Mouse (Mus musculus) hindbrain, embryonic 15.5 days (tissue): ENCODE measurements around the gene Slc16a9. TPM values are rescaled to one million over a fixed set of nuclear protein-coding genes. Genes with fewer than 3 reads are reported as not detected.
A peak's percentile ranks its signal among the peaks of the same experiment; 100 is the strongest.

Experiments used
- ATAC-seq: fragments of 200-750 bp; cut with Nextera tagmentation; 2 replicates; pipeline ENCODE4 v1.8.0; 2017; ENCODE audit warnings: low read depth, moderate number of reproducible peaks, moderate TSS enrichment; ENCODE audit not compliant: low FRiP score
- H3K27ac ChIP-seq: fragments of 300-500 bp; sonication (generic); replicated peaks from 2 replicates; pipeline ENCODE4 v1.5.1; 2015; ENCODE audit warnings: mild to moderate bottlenecking, inconsistent platforms
- H3K27me3 ChIP-seq: fragments of 300-500 bp; sonication (generic); 2 replicates; pipeline ENCODE4 v1.6.1; 2015; ENCODE audit warnings: control low read depth, inconsistent platforms
- H3K36me3 ChIP-seq: fragments of 300-500 bp; sonication (generic); 2 replicates; pipeline ENCODE4 v1.6.1; 2015; ENCODE audit warnings: control low read depth, inconsistent platforms
- H3K4me1 ChIP-seq: fragments of 300-500 bp; sonication (generic); replicated peaks from 2 replicates; pipeline ENCODE4 v1.6.1; 2015; ENCODE audit warnings: control low read depth, inconsistent platforms
- H3K4me2 ChIP-seq: fragments of 300-500 bp; sonication (generic); 2 replicates; pipeline ENCODE4 v1.6.1; 2015; ENCODE audit warnings: moderate library complexity, mild to moderate bottlenecking, inconsistent platforms
- H3K4me3 ChIP-seq: fragments of 300-500 bp; sonication (generic); 2 replicates; pipeline ENCODE4 v1.5.1; 2015; ENCODE audit warnings: mild to moderate bottlenecking, inconsistent platforms
- H3K9ac ChIP-seq: fragments of 300-500 bp; sonication (generic); 2 replicates; pipeline ENCODE4 v1.6.1; 2015; ENCODE audit warnings: inconsistent platforms
- H3K9me3 ChIP-seq: fragments of 300-500 bp; sonication (generic); 2 replicates; pipeline ENCODE4 v1.6.1; 2016; ENCODE audit warnings: control low read depth, inconsistent platforms
- WGBS: fragments of 180-500 bp; shearing (Covaris S2); methylation state at CpG from one replicate; pipeline ENCODE4 v1.1.7; 2015; 5-methylcytosine and 5-hydroxymethylcytosine counted together
- polyA plus RNA-seq: library from polyadenylated mRNA; unstranded; fragments of >200 nt; fragmentation: Nextera tagmentation; extraction: Ambion mirVana; gene quantifications from 2 replicates; pipeline ENCODE4 v1.2.1, GENCODE M21; 2015

The Slc16a9 gene
- polyA plus RNA-seq, 1 experiment from 2014 or later, result 1.6 TPM

- Histone ChIP-seq H3K36me3 (no peaks in the 10 kb centered on the region), H3K4me3 (no peak overlapping the region), H3K4me2 (no peak overlapping the region), H3K27me3 (no peaks in the 10 kb centered on the region), H3K9me3 (no peaks in the 10 kb centered on the region), H3K4me1 (peaks cover 26% of the 10 kb centered on the region), H3K27ac (peak overlapping the region; percentile 33; the same call in 1 of the 2 replicates), H3K9ac (no peak overlapping the region)
- 55% methylated on average over 14 of the region's 14 CpGs for WGBS
- ATAC-seq, result peak; percentile 65; the same call in 1 of the 2 replicates
Observed at GRCm38 (mm10) chr10:70288406-70289327, 43.8 kb downstream of the Slc16a9 start.

- H3K27me3 ChIP-seq, result no peaks in the 10 kb centered on the region
- no peaks in the 10 kb centered on the region for H3K9me3 ChIP-seq
- no peak overlapping the region for H3K4me2 ChIP-seq
- peaks cover 32% of the 10 kb centered on the region for H3K4me1 ChIP-seq
- WGBS, result 25% methylated on average over 7 of the region's 7 CpGs
- no peaks in the 10 kb centered on the region for H3K36me3 ChIP-seq
- no peak overlapping the region for H3K9ac ChIP-seq
- H3K27ac ChIP-seq, result peak overlapping the region; percentile 46; the same call in 1 of the 2 replicates
- ATAC-seq, result no peak; the same call in 1 of the 2 replicates
- no peak overlapping the region for H3K4me3 ChIP-seq
Observed at GRCm38 (mm10) chr10:70292014-70292413, 47.1 kb downstream of the Slc16a9 start.

- H3K4me3 ChIP-seq, result no peak overlapping the region
- no peak for ATAC-seq
- WGBS, result 55% methylated on average over 8 of the region's 8 CpGs
- no peak overlapping the region for H3K9ac ChIP-seq
- H3K4me2 ChIP-seq, result no peak overlapping the region
- peaks cover 13% of the 10 kb centered on the region for H3K4me1 ChIP-seq
- no peaks in the 10 kb centered on the region for H3K9me3 ChIP-seq
- H3K27ac ChIP-seq, result no peak overlapping the region
- H3K36me3 ChIP-seq, result no peaks in the 10 kb centered on the region
- H3K27me3 ChIP-seq, result no peaks in the 10 kb centered on the region
Observed at GRCm38 (mm10) chr10:70294094-70294493, 49.2 kb downstream of the Slc16a9 start.

GRCm38 (mm10) chr10:70296531-70297366, 51.8 kb downstream of the Slc16a9 start:
- H3K9ac ChIP-seq, result no peak overlapping the region
- no peak overlapping the region for H3K4me3 ChIP-seq
- no peaks in the 10 kb centered on the region for H3K9me3 ChIP-seq
- no peaks in the 10 kb centered on the region for H3K36me3 ChIP-seq
- H3K4me1 ChIP-seq, result peaks cover 12% of the 10 kb centered on the region
- no peaks in the 10 kb centered on the region for H3K27me3 ChIP-seq
- ATAC-seq, result peak; percentile 87
- 6% methylated on average over 18 of the region's 20 CpGs for WGBS
- H3K27ac ChIP-seq, result 0 out of 2 replicates have a peak overlapping the region, but pooled peaks have one; percentile 48
- H3K4me2 ChIP-seq, result peak overlapping the region; percentile 37; the same call in 1 of the 2 replicates

- H3K27me3 ChIP-seq, result no peaks in the 10 kb centered on the region
- H3K9ac ChIP-seq, result no peak overlapping the region
- peaks cover 7% of the 10 kb centered on the region for H3K4me1 ChIP-seq
- 97% methylated on average over 2 of the region's 2 CpGs for WGBS
- no peak for ATAC-seq
- no peak overlapping the region for H3K4me2 ChIP-seq
- H3K36me3 ChIP-seq, result no peaks in the 10 kb centered on the region
- H3K9me3 ChIP-seq, result no peaks in the 10 kb centered on the region
- H3K27ac ChIP-seq, result no peak overlapping the region
- H3K4me3 ChIP-seq, result no peak overlapping the region
Observed at GRCm38 (mm10) chr10:70299118-70299517, 54.2 kb downstream of the Slc16a9 start.

- WGBS, result 53% methylated on average over 5 of the region's 5 CpGs
- Histone ChIP-seq H3K4me1 (peaks cover 7% of the 10 kb centered on the region), H3K9ac (no peak overlapping the region), H3K9me3 (no peaks in the 10 kb centered on the region), H3K27ac (no peak overlapping the region), H3K36me3 (no peaks in the 10 kb centered on the region), H3K4me3 (no peak overlapping the region), H3K4me2 (no peak overlapping the region), H3K27me3 (no peaks in the 10 kb centered on the region)
- ATAC-seq, result no peak
Observed at GRCm38 (mm10) chr10:70299653-70300052, 54.8 kb downstream of the Slc16a9 start.

- WGBS, result 63% methylated on average over 2 of the region's 2 CpGs
- Histone ChIP-seq H3K4me2 (no peak overlapping the region), H3K27ac (no peak overlapping the region), H3K4me3 (no peak overlapping the region), H3K36me3 (no peaks in the 10 kb centered on the region), H3K27me3 (no peaks in the 10 kb centered on the region), H3K4me1 (peaks cover 7% of the 10 kb centered on the region), H3K9ac (no peak overlapping the region), H3K9me3 (no peaks in the 10 kb centered on the region)
- ATAC-seq, result no peak
Observed at GRCm38 (mm10) chr10:70301190-70301589, 56.3 kb downstream of the Slc16a9 start.

GRCm38 (mm10) chr10:70303203-70303602, 58.3 kb downstream of the Slc16a9 start:
- H3K27me3 ChIP-seq, result no peaks in the 10 kb centered on the region
- H3K9me3 ChIP-seq, result no peaks in the 10 kb centered on the region
- no peaks in the 10 kb centered on the region for H3K4me1 ChIP-seq
- WGBS, result 84% methylated on average over 6 of the region's 6 CpGs
- no peak overlapping the region for H3K27ac ChIP-seq
- ATAC-seq, result no peak
- no peak overlapping the region for H3K9ac ChIP-seq
- H3K36me3 ChIP-seq, result no peaks in the 10 kb centered on the region
- H3K4me2 ChIP-seq, result no peak overlapping the region
- H3K4me3 ChIP-seq, result no peak overlapping the region

- H3K27ac ChIP-seq, result no peak overlapping the region
- no peaks in the 10 kb centered on the region for H3K36me3 ChIP-seq
- H3K27me3 ChIP-seq, result no peaks in the 10 kb centered on the region
- 82% methylated on average over 5 of the region's 5 CpGs for WGBS
- ATAC-seq, result no peak
- no peak overlapping the region for H3K4me3 ChIP-seq
- H3K9ac ChIP-seq, result no peak overlapping the region
- H3K9me3 ChIP-seq, result no peaks in the 10 kb centered on the region
- H3K4me1 ChIP-seq, result no peaks in the 10 kb centered on the region
- no peak overlapping the region for H3K4me2 ChIP-seq
Observed at GRCm38 (mm10) chr10:70305683-70306082, 60.8 kb downstream of the Slc16a9 start.

GRCm38 (mm10) chr10:70309416-70309815, 64.5 kb downstream of the Slc16a9 start:
- 92% methylated on average over 8 of the region's 8 CpGs for WGBS
- no peaks in the 10 kb centered on the region for H3K9me3 ChIP-seq
- ATAC-seq, result no peak

GRCm38 (mm10) chr10:70310646-70311045, 65.7 kb downstream of the Slc16a9 start:
- no peaks in the 10 kb centered on the region for H3K36me3 ChIP-seq
- no peak overlapping the region for H3K4me2 ChIP-seq
- H3K4me1 ChIP-seq, result no peaks in the 10 kb centered on the region
- 89% methylated on average over 5 of the region's 5 CpGs for WGBS
- H3K27ac ChIP-seq, result no peak overlapping the region
- H3K4me3 ChIP-seq, result no peak overlapping the region
- ATAC-seq, result no peak
- no peaks in the 10 kb centered on the region for H3K27me3 ChIP-seq
- H3K9me3 ChIP-seq, result no peaks in the 10 kb centered on the region
- no peak overlapping the region for H3K9ac ChIP-seq

More at GRCm38 (mm10) chr10:70309416-70309815, 64.5 kb downstream of the Slc16a9 start:
- H3K27ac ChIP-seq, result no peak overlapping the region
- no peaks in the 10 kb centered on the region for H3K36me3 ChIP-seq
- H3K4me1 ChIP-seq, result no peaks in the 10 kb centered on the region
- no peak overlapping the region for H3K9ac ChIP-seq
- no peak overlapping the region for H3K4me3 ChIP-seq
- H3K27me3 ChIP-seq, result no peaks in the 10 kb centered on the region
- no peak overlapping the region for H3K4me2 ChIP-seq

- no peaks in the 10 kb centered on the region for H3K9me3 ChIP-seq
- WGBS, result 92% methylated on average over 6 of the region's 6 CpGs
- no peaks in the 10 kb centered on the region for H3K4me1 ChIP-seq
- no peaks in the 10 kb centered on the region for H3K36me3 ChIP-seq
- H3K4me2 ChIP-seq, result no peak overlapping the region
- ATAC-seq, result no peak
- H3K27me3 ChIP-seq, result no peaks in the 10 kb centered on the region
- no peak overlapping the region for H3K4me3 ChIP-seq
- no peak overlapping the region for H3K9ac ChIP-seq
- no peak overlapping the region for H3K27ac ChIP-seq
Observed at GRCm38 (mm10) chr10:70315895-70316294, 71.0 kb downstream of the Slc16a9 start.
